Mouse (Mus musculus) cerebellum, adult 2 months (tissue): Measurements from ENCODE around the gene Ncapd2. TPM values are rescaled to one million over a fixed set of nuclear protein-coding genes. Genes with fewer than 3 reads are reported as not detected.

Experiments used
- DNase-seq, 2 experiments: peaks; one replicate each; pipeline ENCODE4 v3.0.0; 2021
- H3K27ac ChIP-seq: fragments of 200-500 bp; 2 replicates; pipeline ENCODE4 v1.5.1; 2012; ENCODE audit warnings: low read length, control low read depth, inconsistent platforms; ENCODE audit not compliant: insufficient read depth
- H3K27me3 ChIP-seq: fragments of 200-500 bp; 2 replicates; pipeline ENCODE4 v1.6.1; 2012; ENCODE audit warnings: inconsistent platforms, mild to moderate bottlenecking, low read length, moderate library complexity; ENCODE audit not compliant: control insufficient read depth, insufficient read depth
- H3K4me1 ChIP-seq: fragments of 200-500 bp; 2 replicates; pipeline ENCODE4 v1.6.1; 2011; ENCODE audit warnings: low read length; ENCODE audit not compliant: control insufficient read depth, insufficient read depth
- H3K4me3 ChIP-seq: fragments of 200-500 bp; replicated peaks from 2 replicates; pipeline ENCODE3; 2011; ENCODE audit warnings: mild to moderate bottlenecking, low read depth, low read length, control low read depth; ENCODE audit not compliant: insufficient read depth
- CTCF ChIP-seq: fragments of 200-500 bp; IDR thresholded peaks from 2 replicates; pipeline ENCODE4 v1.5.1; 2011; ENCODE audit warnings: low read depth, mild to moderate bottlenecking, control low read depth, low read length, moderate library complexity, borderline replicate concordance; ENCODE audit not compliant: insufficient read depth
- POLR2A ChIP-seq: fragments of 200-500 bp; IDR thresholded peaks from 2 replicates; pipeline ENCODE4 v1.6.1; 2011; ENCODE audit warnings: low read length, control low read depth, borderline replicate concordance; ENCODE audit not compliant: insufficient read depth
- WGBS: fragments of 180-500 bp; shearing (Covaris S2); methylation state at CpG from one replicate; pipeline ENCODE4 v1.1.7; 2018; 5-methylcytosine and 5-hydroxymethylcytosine counted together
- polyA plus RNA-seq: library from polyadenylated mRNA; depleted of rRNA; stranded (reverse); fragments of >200 nt; gene quantifications from 2 replicates; pipeline ENCODE4 v1.2.3, GENCODE M21; 2012

The Ncapd2 gene
- polyA plus RNA-seq, 1 experiment: 80.8 TPM

DNA sequence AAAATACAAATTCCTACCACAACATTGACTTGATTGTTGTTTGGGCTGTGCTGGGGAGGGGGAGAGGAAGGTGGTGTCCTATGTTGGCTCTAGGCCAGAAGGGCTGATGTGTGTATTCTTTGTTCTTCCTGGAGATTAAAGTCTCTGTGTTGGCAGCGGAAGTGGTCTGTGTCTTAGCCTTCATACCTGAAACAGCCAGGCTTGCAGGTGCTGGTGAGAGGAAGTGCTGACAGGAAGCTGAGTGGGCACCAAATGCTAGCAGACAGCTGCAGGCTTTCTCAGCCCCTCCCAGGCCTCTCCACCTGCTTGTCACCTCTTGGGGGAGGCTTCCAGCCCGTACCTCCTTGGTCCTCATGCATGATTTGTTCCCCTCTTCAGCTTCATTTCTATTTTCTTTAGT, 30.6 kb upstream of the Ncapd2 start:
- Histone ChIP-seq H3K4me3 (no peak overlapping the region), H3K4me1 (peaks cover 9% of the 10 kb centered on the region; the same call in 1 of the 2 replicates), H3K27me3 (no peaks in the 10 kb centered on the region), H3K27ac (no peak overlapping the region)
- 62% methylated on average over 2 of the region's 2 CpGs for WGBS
- DNase-seq: no peak
- TF ChIP-seq POLR2A: no peak
- no peak for TF ChIP-seq CTCF

GRCm38 (mm10) chr6:125221115-125221745, 29.7 kb upstream of the Ncapd2 start:
- Histone ChIP-seq H3K4me1 (peaks cover 9% of the 10 kb centered on the region), H3K27ac (no peak overlapping the region), H3K4me3 (no peak overlapping the region), H3K27me3 (no peaks in the 10 kb centered on the region)
- DNase-seq: no peak
- 88% methylated on average over 20 of the region's 20 CpGs for WGBS
- TF ChIP-seq CTCF (no peak), POLR2A (no peak)

DNA sequence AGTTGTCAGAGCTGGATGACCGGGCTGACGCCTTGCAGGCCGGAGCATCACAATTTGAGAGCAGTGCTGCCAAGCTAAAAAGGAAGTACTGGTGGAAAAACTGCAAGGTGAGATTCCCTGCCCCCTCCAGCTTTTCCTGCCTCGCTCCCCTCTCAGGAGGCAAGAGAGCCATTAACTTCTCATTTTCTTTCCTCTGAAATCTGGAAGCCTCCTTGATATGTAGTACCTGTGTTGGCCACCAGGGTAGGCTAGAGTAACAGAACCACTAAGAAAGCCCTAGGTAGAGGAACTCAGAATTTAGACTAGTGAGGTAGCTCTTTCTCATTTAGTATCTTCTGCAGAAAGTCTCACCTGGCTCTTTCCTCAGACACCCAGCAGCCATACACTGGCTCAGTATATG, 27.5 kb upstream of the Ncapd2 start:
- no peak for TF ChIP-seq POLR2A
- peak; percentile 58 for TF ChIP-seq CTCF
- no peaks in the 10 kb centered on the region for H3K27me3 ChIP-seq
- 64% methylated on average over 4 of the region's 4 CpGs for WGBS
- peaks cover 9% of the 10 kb centered on the region for H3K4me1 ChIP-seq
- H3K27ac ChIP-seq: no peak overlapping the region
- H3K4me3 ChIP-seq: no peak overlapping the region
- peak; percentile 59 to 61 for DNase-seq

DNA sequence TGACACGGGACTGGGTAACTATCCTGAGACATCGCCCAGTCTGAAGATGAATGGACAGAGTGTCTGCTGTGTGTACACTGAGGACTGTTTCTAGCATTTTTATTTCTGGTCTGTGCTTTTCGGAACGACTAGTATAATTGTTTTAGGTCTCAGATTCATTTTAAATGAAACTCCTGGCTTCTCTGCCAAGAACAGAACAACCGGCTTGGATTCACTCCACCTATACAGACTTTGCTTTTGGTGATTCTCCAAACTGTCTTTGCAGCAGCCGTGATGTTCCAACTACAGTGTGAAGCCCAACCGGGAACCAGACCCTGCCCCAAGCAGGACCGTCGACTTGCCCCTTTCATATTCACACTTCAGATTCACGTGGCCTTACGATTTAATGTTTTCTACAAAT, 26.4 kb upstream of the Ncapd2 start:
- TF ChIP-seq CTCF (no peak), POLR2A (no peak)
- Histone ChIP-seq H3K4me1 (peaks cover 9% of the 10 kb centered on the region), H3K27me3 (no peaks in the 10 kb centered on the region), H3K27ac (no peak overlapping the region), H3K4me3 (no peak overlapping the region)
- peak in 1 of 2 experiments; percentile 38 for DNase-seq
- WGBS: 48% methylated on average over 11 of the region's 11 CpGs

DNA sequence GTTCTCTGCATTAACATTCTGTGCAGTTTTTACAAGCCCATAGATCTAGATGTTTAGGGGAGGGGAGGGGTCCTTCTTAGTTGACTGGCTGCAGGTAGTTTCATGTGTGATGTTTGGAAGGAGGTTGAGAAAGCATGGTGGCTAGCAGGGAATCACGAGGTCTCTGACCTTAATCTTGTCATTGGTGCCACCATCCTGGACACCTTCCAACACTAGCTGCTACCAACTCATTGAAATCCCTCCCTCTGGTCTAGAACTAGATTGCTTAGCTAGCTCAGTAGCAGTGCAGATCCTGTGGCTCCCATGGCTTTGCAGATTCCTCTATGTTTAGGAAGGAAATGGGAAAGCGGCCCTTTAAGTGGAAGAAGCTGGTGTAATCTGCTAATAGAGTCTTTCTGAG, 25.4 kb upstream of the Ncapd2 start:
- no peak for TF ChIP-seq POLR2A
- no peak for TF ChIP-seq CTCF
- H3K4me3 ChIP-seq: peak overlapping the region; percentile 18
- peaks cover 9% of the 10 kb centered on the region for H3K4me1 ChIP-seq
- no peak overlapping the region for H3K27ac ChIP-seq
- WGBS: 44% methylated on average over 2 of the region's 2 CpGs
- no peaks in the 10 kb centered on the region for H3K27me3 ChIP-seq
- DNase-seq: peak; percentile 47 to 58

- Histone ChIP-seq H3K27me3 (no peaks in the 10 kb centered on the region), H3K4me1 (peaks cover 9% of the 10 kb centered on the region), H3K4me3 (peak within 1 kb of the TSS; percentile 82), H3K27ac (peak within 1 kb of the TSS; percentile 90)
- DNase-seq: peak; percentile 98
- WGBS: under 1% methylated on average over 48 of the region's 48 CpGs
- TF ChIP-seq POLR2A (peak; percentile 93), CTCF (no peak)
Observed at GRCm38 (mm10) chr6:125215148-125215954, 23.9 kb upstream of the Ncapd2 start, which contains the start of gene Vamp1. Gene Vamp1, plus strand, starts transcription at chr6:125215551.

- peaks cover 9% of the 10 kb centered on the region for H3K4me1 ChIP-seq
- no peak for TF ChIP-seq CTCF
- TF ChIP-seq POLR2A: no peak
- 49% methylated on average over 6 of the region's 6 CpGs for WGBS
- H3K27ac ChIP-seq: no peak overlapping the region
- no peak overlapping the region for H3K4me3 ChIP-seq
- no peak for DNase-seq
- no peaks in the 10 kb centered on the region for H3K27me3 ChIP-seq
Observed at GRCm38 (mm10) chr6:125213715-125214114, 22.2 kb upstream of the Ncapd2 start.

DNA sequence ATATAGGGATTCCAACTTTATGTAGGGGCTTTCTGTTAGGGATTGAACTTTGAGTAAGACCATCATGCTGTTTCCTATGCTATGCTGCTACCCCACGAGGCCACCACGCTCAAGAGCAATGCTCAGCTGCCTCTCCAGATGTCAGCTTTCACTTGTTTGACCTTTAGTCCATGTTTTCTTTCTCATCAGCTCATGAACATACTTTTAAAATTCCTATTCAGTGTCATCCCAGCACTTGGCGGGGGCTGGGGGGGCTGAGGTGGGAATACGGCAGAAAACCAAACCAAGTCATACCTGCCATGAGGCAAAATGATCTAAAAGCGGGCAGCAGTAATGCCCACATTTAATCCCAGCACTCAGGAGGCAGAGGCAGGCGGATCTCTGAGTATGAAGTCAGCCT, 21.6 kb upstream of the Ncapd2 start:
- TF ChIP-seq CTCF (no peak), POLR2A (no peak)
- H3K27me3 ChIP-seq: no peaks in the 10 kb centered on the region
- H3K27ac ChIP-seq: no peak overlapping the region
- 68% methylated on average over 6 of the region's 6 CpGs for WGBS
- no peak overlapping the region for H3K4me3 ChIP-seq
- H3K4me1 ChIP-seq: peaks cover 8% of the 10 kb centered on the region
- DNase-seq: no peak
